Mouse (Mus musculus) embryonic facial prominence, embryonic 11.5 days (tissue): ENCODE data around the gene Pxn. TPM values are rescaled to one million over a fixed set of nuclear protein-coding genes. Genes with fewer than 3 reads are reported as not detected.

Experiments used
- ATAC-seq: fragments of 200-750 bp; cut with Nextera tagmentation; replicated peaks from 2 replicates; pipeline ENCODE4 v1.8.0; 2017; ENCODE audit warnings: low read depth; ENCODE audit not compliant: insufficient number of reproducible peaks, low FRiP score, low TSS enrichment
- DNase-seq: peaks from one replicate; pipeline ENCODE4 v3.0.0-alpha.2; 2015; ENCODE audit warnings: low spot score
- H3K27ac ChIP-seq: fragments of 300-500 bp; sonication (generic); replicated peaks from 2 replicates; pipeline ENCODE4 v1.5.1; 2014; ENCODE audit warnings: mild to moderate bottlenecking, low read depth, low read length, control low read depth
- H3K27me3 ChIP-seq: fragments of 300-500 bp; sonication (generic); 2 replicates; pipeline ENCODE4 v1.6.1; 2014; ENCODE audit warnings: mild to moderate bottlenecking, low read length, moderate library complexity, mixed read lengths; ENCODE audit not compliant: control insufficient read depth, insufficient read depth
- H3K36me3 ChIP-seq: fragments of 300-500 bp; sonication (generic); replicated peaks from 2 replicates; pipeline ENCODE4 v1.6.1; 2014; ENCODE audit warnings: low read depth, mild to moderate bottlenecking, low read length, moderate library complexity, mixed read lengths; ENCODE audit not compliant: control insufficient read depth, insufficient read depth
- H3K4me1 ChIP-seq: fragments of 300-500 bp; sonication (generic); 2 replicates; pipeline ENCODE4 v1.6.1; 2014; ENCODE audit warnings: low read length, mixed read lengths; ENCODE audit not compliant: control insufficient read depth, insufficient read depth
- H3K4me2 ChIP-seq: fragments of 300-500 bp; sonication (generic); 2 replicates; pipeline ENCODE4 v1.6.1; 2014; ENCODE audit warnings: low read depth, mild to moderate bottlenecking, control low read depth, low read length, moderate library complexity
- H3K4me3 ChIP-seq: fragments of 300-500 bp; sonication (generic); 2 replicates; pipeline ENCODE4 v1.5.1; 2014; ENCODE audit warnings: low read depth, low read length, control low read depth
- H3K9ac ChIP-seq: fragments of 300-500 bp; sonication (generic); replicated peaks from 2 replicates; pipeline ENCODE4 v1.6.1; 2014; ENCODE audit warnings: mild to moderate bottlenecking, control low read depth, low read length
- H3K9me3 ChIP-seq: fragments of 300-500 bp; sonication (generic); replicated peaks from 2 replicates; pipeline ENCODE4 v1.6.1; 2016; ENCODE audit warnings: mild to moderate bottlenecking, low read length, inconsistent platforms, mixed read lengths; ENCODE audit not compliant: control insufficient read depth
- WGBS: fragments of 180-500 bp; shearing (Covaris S2); extraction: QIAGEN DNeasy Blood & Tissue Kit; methylation state at CpG from one replicate; pipeline ENCODE4 v1.1.7; 2014; 5-methylcytosine and 5-hydroxymethylcytosine counted together
- polyA plus RNA-seq: library from polyadenylated mRNA; unstranded; fragments of >200 nt; fragmentation: Nextera tagmentation; extraction: Ambion mirVana; gene quantifications from 2 replicates; pipeline ENCODE4 v1.2.1, GENCODE M21; 2014

Gene Pxn
- polyA plus RNA-seq: 12.9 and 13.8 TPM in 2 replicates

- Histone ChIP-seq H3K4me2 (peak within 1 kb of the TSS; percentile 54), H3K9ac (peak within 1 kb of the TSS; percentile 90), H3K36me3 (no peaks in the 10 kb centered on the region), H3K4me1 (peaks cover 12% of the 10 kb centered on the region), H3K4me3 (peak within 1 kb of the TSS; percentile 98), H3K9me3 (no peaks in the 10 kb centered on the region), H3K27me3 (no peaks in the 10 kb centered on the region), H3K27ac (no peak within 1 kb of the TSS; the same call in 1 of the 2 replicates)
- under 1% methylated on average over 52 of the region's 74 CpGs for WGBS
- ATAC-seq (peak; percentile 76), DNase-seq (peak; percentile 93)
Observed at GRCm38 (mm10) chr5:115506454-115507201, at the start of gene Pxn. Gene Pxn, plus strand, starts transcription at chr5:115506676.

- DNase-seq (no peak), ATAC-seq (no peak)
- Histone ChIP-seq H3K4me1 (no peaks in the 10 kb centered on the region), H3K4me2 (no peak overlapping the region), H3K4me3 (no peak overlapping the region), H3K27me3 (no peaks in the 10 kb centered on the region), H3K36me3 (no peaks in the 10 kb centered on the region; the same call in none of the 2 replicates), H3K9ac (no peak overlapping the region), H3K9me3 (no peaks in the 10 kb centered on the region), H3K27ac (no peak overlapping the region)
- WGBS: 56% methylated on average over 13 of the region's 13 CpGs
Observed at GRCm38 (mm10) chr5:115458918-115459317, 47.6 kb upstream of the Pxn start.

- Histone ChIP-seq H3K4me1 (no peaks in the 10 kb centered on the region), H3K4me2 (no peak overlapping the region), H3K27me3 (no peaks in the 10 kb centered on the region), H3K4me3 (no peak overlapping the region), H3K36me3 (no peaks in the 10 kb centered on the region), H3K9me3 (no peaks in the 10 kb centered on the region), H3K9ac (no peak overlapping the region), H3K27ac (no peak overlapping the region)
- 77% methylated on average over 18 of the region's 18 CpGs for WGBS
- ATAC-seq (no peak), DNase-seq (no peak)
Observed at GRCm38 (mm10) chr5:115464408-115465115, 41.9 kb upstream of the Pxn start.

GRCm38 (mm10) chr5:115465642-115466420, 40.6 kb upstream of the Pxn start, which contains the start of gene Pla2g1b:
Gene Pla2g1b, plus strand, starts transcription at chr5:115466262.
- Histone ChIP-seq H3K36me3 (no peaks in the 10 kb centered on the region), H3K4me2 (no peak within 1 kb of the TSS), H3K9ac (no peak within 1 kb of the TSS), H3K27me3 (no peaks in the 10 kb centered on the region), H3K4me1 (no peaks in the 10 kb centered on the region), H3K4me3 (no peak within 1 kb of the TSS), H3K9me3 (no peaks in the 10 kb centered on the region), H3K27ac (no peak within 1 kb of the TSS)
- WGBS: 48% methylated on average over 9 of the region's 9 CpGs
- DNase-seq (no peak), ATAC-seq (no peak)

- 69% methylated on average over 6 of the region's 6 CpGs for WGBS
- Histone ChIP-seq H3K4me3 (no peak overlapping the region), H3K27ac (no peak overlapping the region), H3K9me3 (no peaks in the 10 kb centered on the region), H3K4me2 (no peak overlapping the region), H3K4me1 (no peaks in the 10 kb centered on the region), H3K9ac (no peak overlapping the region), H3K36me3 (no peaks in the 10 kb centered on the region), H3K27me3 (no peaks in the 10 kb centered on the region)
- ATAC-seq: no peak
- no peak for DNase-seq
Observed at GRCm38 (mm10) chr5:115469791-115470190, 36.7 kb upstream of the Pxn start.

GRCm38 (mm10) chr5:115470766-115471531, 35.5 kb upstream of the Pxn start:
- WGBS: 35% methylated on average over 20 of the region's 20 CpGs
- no peaks in the 10 kb centered on the region for H3K27me3 ChIP-seq
- no peak overlapping the region for H3K4me3 ChIP-seq
- no peaks in the 10 kb centered on the region for H3K9me3 ChIP-seq
- no peaks in the 10 kb centered on the region for H3K4me1 ChIP-seq
- ATAC-seq (no peak), DNase-seq (peak; percentile 78)
- no peaks in the 10 kb centered on the region for H3K36me3 ChIP-seq
- no peak overlapping the region for H3K4me2 ChIP-seq
- H3K27ac ChIP-seq: no peak overlapping the region
- H3K9ac ChIP-seq: no peak overlapping the region

GRCm38 (mm10) chr5:115473191-115473590, 33.3 kb upstream of the Pxn start:
- no peak overlapping the region for H3K4me2 ChIP-seq
- no peak overlapping the region for H3K9ac ChIP-seq
- no peaks in the 10 kb centered on the region for H3K27me3 ChIP-seq
- H3K9me3 ChIP-seq: no peaks in the 10 kb centered on the region
- no peak overlapping the region for H3K27ac ChIP-seq
- no peaks in the 10 kb centered on the region for H3K36me3 ChIP-seq
- 78% methylated on average over 10 of the region's 10 CpGs for WGBS
- no peak overlapping the region for H3K4me3 ChIP-seq
- no peaks in the 10 kb centered on the region for H3K4me1 ChIP-seq
- DNase-seq (no peak), ATAC-seq (no peak)
